Mouse (Mus musculus): ENCODE measurements at regions not wholly inside any gene's neighbourhood (a gene's known extent, or its start where the extent isn't known, plus 50 kb on each side); places are given as distances from the start of the nearest gene placed in this dataset.
A peak's percentile ranks its signal among the peaks of the same experiment; 100 is the strongest.

- H3K9me3 ChIP-seq, result no peaks in the 10 kb centered on the region
- no peaks in the 10 kb centered on the region for H3K27me3 ChIP-seq (replicated peaks)
- 11% methylated on average over 6 of the region's 6 CpGs for WGBS
- H3K36me3 ChIP-seq (replicated peaks), result no peaks in the 10 kb centered on the region
- ATAC-seq (replicated peaks), result 0 out of 2 replicates have a peak, but pooled peaks have one; percentile 50
- no peak overlapping the region for H3K9ac ChIP-seq
- H3K4me3 ChIP-seq, result no peak overlapping the region
- H3K4me2 ChIP-seq, result peak overlapping the region; percentile 2; the same call in 1 of the 2 replicates
- H3K4me1 ChIP-seq, result no peaks in the 10 kb centered on the region; the same call in 1 of the 2 replicates
- H3K27ac ChIP-seq, result peak overlapping the region; percentile 55; the same call in 1 of the 2 replicates
Measured at GRCm38 (mm10) chr10:70717025-70717424, 61.3 kb upstream of the Phyhipl start.

GRCm38 (mm10) chr10:70713306-70713705 lies 57.5 kb upstream of the Phyhipl start:
- Histone ChIP-seq H3K9me3 (no peaks in the 10 kb centered on the region), H3K9ac (no peak overlapping the region), H3K27me3 (replicated peaks) (no peaks in the 10 kb centered on the region), H3K4me3 (no peak overlapping the region), H3K4me1 (no peaks in the 10 kb centered on the region; the same call in 1 of the 2 replicates), H3K27ac (no peak overlapping the region), H3K36me3 (replicated peaks) (no peaks in the 10 kb centered on the region), H3K4me2 (no peak overlapping the region)
- ATAC-seq (replicated peaks), result no peak
- 91% methylated on average over 7 of the region's 7 CpGs for WGBS

- Histone ChIP-seq H3K9ac (no peak overlapping the region), H3K4me3 (no peak overlapping the region), H3K27ac (no peak overlapping the region), H3K9me3 (no peaks in the 10 kb centered on the region), H3K4me1 (no peaks in the 10 kb centered on the region), H3K27me3 (replicated peaks) (no peaks in the 10 kb centered on the region), H3K4me2 (no peak overlapping the region), H3K36me3 (replicated peaks) (no peaks in the 10 kb centered on the region)
- no peak for ATAC-seq (replicated peaks)
- 56% methylated on average over 3 of the region's 3 CpGs for WGBS
Measured at GRCm38 (mm10) chr10:70708806-70709205, 53.0 kb upstream of the Phyhipl start.
